8 mouse cellular contexts compared by ENCODE assay signal in the genomic region with DNA sequence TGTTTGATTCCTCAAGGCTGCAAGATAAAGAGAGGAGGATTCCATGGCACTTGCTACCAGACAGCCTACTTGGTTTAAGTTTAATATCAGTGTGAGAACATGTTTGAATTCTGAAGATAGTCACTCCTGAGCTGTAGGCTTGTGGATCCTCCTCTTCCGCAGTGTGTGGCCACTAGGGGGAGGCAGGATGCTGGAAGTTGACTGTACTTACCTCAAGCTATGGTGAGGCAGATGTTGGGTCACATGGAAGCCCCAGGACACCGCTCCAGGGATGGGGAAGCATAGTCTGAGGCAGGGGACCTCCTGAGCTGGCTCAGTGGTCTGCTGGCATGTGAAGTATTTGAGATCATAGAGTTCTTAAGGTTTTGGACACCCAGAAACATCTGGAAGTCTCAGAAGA.
A peak's percentile ranks its signal among the peaks of the same experiment; 100 is the strongest.
DNase-seq lines count a peak whose midpoint lies in the region; ATAC-seq lines count a peak whose summit lies in the region.
"Had no signal": no experiment of that assay in that cellular context is flagged by ENCODE, and none has a peak within 500 bp of the region (broad histone marks: within the 10 kb centered on the region; RNA-seq: fewer than 3 reads in every experiment).

No protein-coding gene starts in this region.

- ATAC-seq in erythroblast, adult 5-6 weeks (replicated peaks; ENCODE audit: low FRiP score, poor library complexity, severe bottlenecking), result no peak

- H3K27ac ChIP-seq in embryonic facial prominence, embryonic 10.5 days (replicated peaks), result no peak overlapping the region
- H3K27ac ChIP-seq: embryonic facial prominence, embryonic 12.5 days had no signal

- H3K4me3 ChIP-seq in embryonic facial prominence, embryonic 10.5 days, result no peak overlapping the region
- H3K4me3 ChIP-seq: embryonic facial prominence, embryonic 12.5 days had no signal

- 32% methylated on average over 2 of the region's 2 CpGs for WGBS in embryonic facial prominence, embryonic 10.5 days

- H3K36me3 ChIP-seq in embryonic facial prominence, embryonic 10.5 days (replicated peaks), result no peaks in the 10 kb centered on the region
- H3K36me3 ChIP-seq: embryonic facial prominence, embryonic 12.5 days had no signal

- peak; percentile 40 for DNase-seq in layer of hippocampus, adult 11-12 months (ENCODE audit: low spot score)
- DNase-seq in layer of hippocampus, adult 9-10 months (ENCODE audit: low spot score), result no peak
- DNase-seq in R1 (ENCODE audit: low read depth, low spot score), result peak; percentile 77
- DNase-seq in embryonic facial prominence, embryonic 10.5 days (ENCODE audit: low spot score), result peak; percentile 43
- peak; percentile 1 to 23 for DNase-seq in left cerebral cortex, postnatal 14 days (ENCODE audit: low spot score in 2 of 2)
- DNase-seq in lung, postnatal 10 days, result no peak

- no peaks in the 10 kb centered on the region for H3K4me1 ChIP-seq in embryonic facial prominence, embryonic 10.5 days
- H3K4me1 ChIP-seq: embryonic facial prominence, embryonic 12.5 days had no signal

- H3K27me3 ChIP-seq in embryonic facial prominence, embryonic 10.5 days (replicated peaks; ENCODE audit: low read depth, poor library complexity, severe bottlenecking), result no peaks in the 10 kb centered on the region
- H3K27me3 ChIP-seq: embryonic facial prominence, embryonic 12.5 days had no signal

- H3K9me3 ChIP-seq in embryonic facial prominence, embryonic 10.5 days, result no peaks in the 10 kb centered on the region
- H3K9me3 ChIP-seq: embryonic facial prominence, embryonic 12.5 days had no signal

- intact Hi-C loops in left cerebral cortex, postnatal 14 days (cut with DNase I), result no loop called here

Comparison
In these comparisons a context has a peak if more than half of its experiments do, and no peak if none do; other contexts are left out.
1. DNase-seq: peak in layer of hippocampus, adult 11-12 months (single experiment), R1 (single experiment), embryonic facial prominence, embryonic 10.5 days (single experiment) and left cerebral cortex, postnatal 14 days (2 of 2); none in layer of hippocampus, adult 9-10 months (single experiment) and lung, postnatal 10 days (single experiment).